Comparison of ENCODE assay signal across 9 mouse cellular contexts in the genomic region with DNA sequence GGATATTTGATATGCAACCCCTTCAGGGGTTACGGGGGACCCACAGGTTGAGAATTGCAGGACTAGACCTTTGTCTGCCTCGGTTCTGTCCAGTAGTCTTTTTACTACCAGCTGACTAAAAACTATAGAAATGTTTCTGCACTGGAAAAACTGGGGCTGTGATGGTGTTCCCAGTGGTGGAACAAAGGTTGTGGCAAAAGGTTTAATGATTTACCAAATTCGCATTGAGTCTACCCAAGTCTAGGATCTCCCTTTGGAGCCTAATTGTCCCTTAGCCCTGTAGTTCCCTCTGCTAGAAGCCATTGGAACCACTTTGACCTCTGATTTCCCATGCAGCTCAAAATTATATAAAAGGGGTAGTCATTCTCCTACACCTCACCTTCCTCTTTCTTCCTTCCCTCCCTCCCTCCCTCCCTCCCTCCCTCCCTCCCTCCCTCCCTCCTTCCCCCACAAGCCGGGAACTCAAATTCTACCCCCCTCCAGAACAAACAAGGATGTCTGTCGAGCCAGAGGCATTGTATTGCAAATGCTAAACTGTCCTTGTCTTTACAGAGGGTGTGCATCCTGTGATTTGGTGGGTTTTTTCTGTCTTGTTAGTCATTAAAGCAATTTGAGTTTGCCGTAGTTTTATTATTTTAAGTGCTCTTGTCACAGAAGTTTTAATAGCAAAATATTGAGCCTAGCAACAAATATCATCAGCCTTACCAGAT. TPM values are rescaled to one million over a fixed set of nuclear protein-coding genes. Genes with fewer than 3 reads are reported as not detected.
DNase-seq lines count a peak whose midpoint lies in the region; ATAC-seq lines count a peak whose summit lies in the region.
"Had no signal": no experiment of that assay in that cellular context is flagged by ENCODE, and none has a peak within 500 bp of the region (broad histone marks: within the 10 kb centered on the region; RNA-seq: fewer than 3 reads in every experiment).

No protein-coding gene starts in this region.

- no peak for DNase-seq in heart, adult 9 months (ENCODE audit: low spot score in 2 of 2)
- DNase-seq in embryonic facial prominence, embryonic 10.5 days (ENCODE audit: low spot score): no peak
- DNase-seq in kidney, adult 9 months: peak; percentile 89
- DNase-seq in naive thymus-derived CD4-positive, alpha-beta T cell, adult 2 months (ENCODE audit: low read depth): peak; percentile 12
- DNase-seq in natural killer cell, adult 2 months (ENCODE audit: low spot score in 2 of 2): no peak
- no peak for DNase-seq in c-Kit-positive CD71-positive TER-119-positive erythroid progenitor cells, embryonic 14.5 days (ENCODE audit: low spot score)
- DNase-seq in gastrocnemius, adult 18-20 months (ENCODE audit: low spot score): no peak

- peak overlapping the region; percentile 81 for H3K4me2 ChIP-seq in heart, embryonic 14.5 days (ENCODE audit: low read length)

- peak overlapping the region; percentile 91; the same call in 1 of the 2 replicates for H3K9ac ChIP-seq in heart, embryonic 14.5 days (ENCODE audit: low read length)

- 23% methylated on average over 5 of the region's 6 CpGs for WGBS in heart, embryonic 14.5 days
- WGBS in embryonic facial prominence, embryonic 10.5 days: 22% methylated on average over 6 of the region's 6 CpGs

- H3K27me3 ChIP-seq in heart, embryonic 14.5 days (ENCODE audit: control insufficient read depth, insufficient read depth, low read length): no peaks in the 10 kb centered on the region
- no peaks in the 10 kb centered on the region for H3K27me3 ChIP-seq in embryonic facial prominence, embryonic 10.5 days (replicated peaks; ENCODE audit: low read depth, poor library complexity, severe bottlenecking)

- peaks cover 6% of the 10 kb centered on the region; the same call in 1 of the 2 replicates for H3K36me3 ChIP-seq in heart, embryonic 14.5 days (ENCODE audit: control insufficient read depth, insufficient read depth, low read length)
- peaks cover 18% of the 10 kb centered on the region for H3K36me3 ChIP-seq in embryonic facial prominence, embryonic 10.5 days (replicated peaks)

- no peak for ATAC-seq in heart, embryonic 14.5 days (ENCODE audit: insufficient number of reproducible peaks, insufficient read depth, low FRiP score, low read depth)

- no peak overlapping the region for H3K27ac ChIP-seq in heart, embryonic 14.5 days (replicated peaks in 1 of 2; ENCODE audit: control insufficient read depth in 1 of 2, insufficient read depth in 1 of 2, low read depth in 2 of 2, low read length in 2 of 2)
- H3K27ac ChIP-seq in embryonic facial prominence, embryonic 10.5 days (replicated peaks): peak overlapping the region; percentile 19; the same call in 1 of the 2 replicates

- H3K9me3 ChIP-seq in heart, embryonic 14.5 days (ENCODE audit: control insufficient read depth, low read length): no peaks in the 10 kb centered on the region
- no peaks in the 10 kb centered on the region for H3K9me3 ChIP-seq in embryonic facial prominence, embryonic 10.5 days

- H3K4me3 ChIP-seq in heart, embryonic 14.5 days (ENCODE audit: control insufficient read depth in 1 of 2, insufficient read depth in 1 of 2, low read depth in 1 of 2, low read length in 2 of 2): peak overlapping the region; percentile 26 to 84; a peak in 3 of 4 replicates
- peak overlapping the region; percentile 92 for H3K4me3 ChIP-seq in embryonic facial prominence, embryonic 10.5 days

- peaks cover 2 to 20% of the 10 kb centered on the region in 2 experiments for H3K4me1 ChIP-seq in heart, embryonic 14.5 days (ENCODE audit: control insufficient read depth in 2 of 2, insufficient read depth in 2 of 2, low read length in 2 of 2)
- peaks cover 23% of the 10 kb centered on the region for H3K4me1 ChIP-seq in embryonic facial prominence, embryonic 10.5 days

RNA-seq across cellular contexts. Expression of a gene that starts 2.0 kb away (rescaled TPM):
- polyA plus RNA-seq in heart, embryonic 14.5 days (2014; fragmentation: Nextera tagmentation; extraction: Ambion mirVana): 65.4 and 68.0 TPM in 2 replicates
- 70.0 and 76.1 TPM in 2 replicates for polyA plus RNA-seq in embryonic facial prominence, embryonic 10.5 days (2016; fragmentation: Nextera tagmentation; extraction: Ambion mirVana)
- total RNA-seq in gastrocnemius, adult 18-20 months (2021): 100 to 1,000 TPM; 117 to 119 TPM

RNA-seq across cellular contexts. Expression of a gene that starts 2.2 kb away (rescaled TPM):
- polyA plus RNA-seq in heart, embryonic 14.5 days (2014; fragmentation: Nextera tagmentation; extraction: Ambion mirVana): 7.1 and 7.3 TPM in 2 replicates
- polyA plus RNA-seq in embryonic facial prominence, embryonic 10.5 days (2016; fragmentation: Nextera tagmentation; extraction: Ambion mirVana): 7.5 and 8.3 TPM in 2 replicates
- total RNA-seq in gastrocnemius, adult 18-20 months (2021): 10 to 100 TPM; 10.0 to 12.9 TPM

RNA-seq across cellular contexts. Expression of a gene that starts 42.7 kb away (rescaled TPM):
- polyA plus RNA-seq in heart, embryonic 14.5 days (2014; fragmentation: Nextera tagmentation; extraction: Ambion mirVana): not detected in 2 replicates
- not detected in 2 replicates for polyA plus RNA-seq in embryonic facial prominence, embryonic 10.5 days (2016; fragmentation: Nextera tagmentation; extraction: Ambion mirVana)
- not detected for total RNA-seq in gastrocnemius, adult 18-20 months (2021)
- polyA plus RNA-seq: spleen, adult 2 months had no signal

Comparison
In these comparisons a context has a peak if more than half of its experiments do, and no peak if none do; other contexts are left out.
1. DNase-seq: peak in kidney, adult 9 months (single experiment) and naive thymus-derived CD4-positive, alpha-beta T cell, adult 2 months (single experiment); none in heart, adult 9 months (0 of 2), embryonic facial prominence, embryonic 10.5 days (single experiment), natural killer cell, adult 2 months (0 of 2), c-Kit-positive CD71-positive TER-119-positive erythroid progenitor cells, embryonic 14.5 days (single experiment) and gastrocnemius, adult 18-20 months (single experiment).